Mouse (Mus musculus): ENCODE measurements at regions not wholly inside any gene's neighbourhood (a gene's known extent, or its start where the extent isn't known, plus 50 kb on each side); places are given as distances from the start of the nearest gene placed in this dataset.

- DNase-seq (no peak), ATAC-seq (no peak)
- H3K4me3 ChIP-seq (ENCODE audit: low read depth, low read length), result no peak overlapping the region
- H3K9ac ChIP-seq, result no peak overlapping the region
- H3K36me3 ChIP-seq (ENCODE audit: insufficient read depth), result no peaks in the 10 kb centered on the region
- H3K27ac ChIP-seq (ENCODE audit: low read depth, low read length), result no peak overlapping the region
- no peaks in the 10 kb centered on the region for H3K27me3 ChIP-seq (ENCODE audit: insufficient read depth, low read length)
- TF ChIP-seq CTCF (IDR thresholded peaks at IDR 0.05; ENCODE audit: low read depth), result no peak
- H3K4me2 ChIP-seq (ENCODE audit: low read depth), result no peak overlapping the region
- 43% methylated on average over 5 of the region's 5 CpGs for WGBS
- H3K9me3 ChIP-seq (ENCODE audit: low read length), result no peaks in the 10 kb centered on the region
- H3K4me1 ChIP-seq (ENCODE audit: insufficient read depth), result no peaks in the 10 kb centered on the region
These were observed 1086.4 kb upstream of the 2610301B20Rik start for GRCm38 (mm10) chr4:9787795-9788365.

DNA sequence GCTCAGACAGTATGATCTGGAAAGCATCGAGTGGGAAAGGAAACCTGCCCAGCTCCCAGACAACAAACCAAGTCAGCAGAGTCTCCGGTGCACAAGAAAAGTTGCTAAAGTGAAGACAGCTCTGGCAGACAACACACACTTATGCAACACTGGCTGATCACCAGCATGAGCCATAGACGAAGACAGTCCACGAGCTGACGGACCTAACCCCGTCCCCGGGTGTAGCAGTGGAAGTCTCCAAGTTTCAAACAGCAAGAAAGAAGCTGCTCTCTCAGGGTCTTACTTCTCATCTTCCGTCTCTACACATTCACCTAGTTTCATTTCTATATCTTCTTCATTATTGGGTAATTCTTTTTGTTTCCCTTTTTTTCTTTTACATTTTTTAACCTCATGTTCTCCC is 1083.8 kb upstream of the 2610301B20Rik start:
- Histone ChIP-seq H3K4me3 (ENCODE audit: low read depth, low read length) (no peak overlapping the region), H3K9me3 (ENCODE audit: low read length) (no peaks in the 10 kb centered on the region), H3K27me3 (ENCODE audit: insufficient read depth, low read length) (no peaks in the 10 kb centered on the region), H3K4me1 (ENCODE audit: insufficient read depth) (no peaks in the 10 kb centered on the region), H3K4me2 (ENCODE audit: low read depth) (no peak overlapping the region), H3K27ac (ENCODE audit: low read depth, low read length) (no peak overlapping the region), H3K9ac (no peak overlapping the region), H3K36me3 (ENCODE audit: insufficient read depth) (no peaks in the 10 kb centered on the region)
- DNase-seq, result no peak
- 94% methylated on average over 8 of the region's 8 CpGs for WGBS
- no peak for ATAC-seq
- TF ChIP-seq CTCF (IDR thresholded peaks at IDR 0.05; ENCODE audit: low read depth), result no peak
